Mouse (Mus musculus): Measurements from ENCODE around the gene Me1.

DNA sequence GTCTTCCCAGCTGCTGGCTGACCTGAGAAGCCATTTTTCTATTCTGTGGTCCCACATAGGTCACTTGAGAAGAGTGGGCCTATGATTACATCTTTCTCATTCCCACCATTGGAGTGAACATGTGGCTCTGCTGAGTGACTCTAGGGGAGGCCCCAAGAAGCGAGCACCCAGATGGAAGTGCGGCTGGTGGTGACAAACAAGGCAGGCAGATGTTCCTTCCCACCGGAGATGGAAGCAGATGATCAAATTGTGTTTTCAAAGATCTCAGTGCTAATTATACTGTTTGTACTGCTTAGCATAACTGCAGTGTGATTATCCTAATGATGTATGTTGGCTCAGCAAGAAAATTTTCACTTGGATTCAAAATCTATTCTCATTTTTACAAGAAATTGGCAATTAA lies 18.3 kb upstream of the Me1 start:
- TF ChIP-seq CTCF (IDR thresholded peaks at IDR 0.05) (no peak), EP300 (IDR thresholded peaks at IDR 0.05) (no peak)

Measured in lung, postnatal 0 days (tissue).